Mouse (Mus musculus) kidney, postnatal 10 days (tissue): ENCODE measurements around the gene Tmem42.

ENCODE experiments used
- DNase-seq: peaks from one replicate; pipeline ENCODE4 v3.0.0; 2021; ENCODE audit warnings: mixed read lengths

The Tmem42 gene

GRCm38 (mm10) chr9:123020995-123021631 lies at the start of gene Tmem42:
Tmem42 (plus strand) TSS chr9:123021326.
- DNase-seq, result peak; percentile 91

DNA sequence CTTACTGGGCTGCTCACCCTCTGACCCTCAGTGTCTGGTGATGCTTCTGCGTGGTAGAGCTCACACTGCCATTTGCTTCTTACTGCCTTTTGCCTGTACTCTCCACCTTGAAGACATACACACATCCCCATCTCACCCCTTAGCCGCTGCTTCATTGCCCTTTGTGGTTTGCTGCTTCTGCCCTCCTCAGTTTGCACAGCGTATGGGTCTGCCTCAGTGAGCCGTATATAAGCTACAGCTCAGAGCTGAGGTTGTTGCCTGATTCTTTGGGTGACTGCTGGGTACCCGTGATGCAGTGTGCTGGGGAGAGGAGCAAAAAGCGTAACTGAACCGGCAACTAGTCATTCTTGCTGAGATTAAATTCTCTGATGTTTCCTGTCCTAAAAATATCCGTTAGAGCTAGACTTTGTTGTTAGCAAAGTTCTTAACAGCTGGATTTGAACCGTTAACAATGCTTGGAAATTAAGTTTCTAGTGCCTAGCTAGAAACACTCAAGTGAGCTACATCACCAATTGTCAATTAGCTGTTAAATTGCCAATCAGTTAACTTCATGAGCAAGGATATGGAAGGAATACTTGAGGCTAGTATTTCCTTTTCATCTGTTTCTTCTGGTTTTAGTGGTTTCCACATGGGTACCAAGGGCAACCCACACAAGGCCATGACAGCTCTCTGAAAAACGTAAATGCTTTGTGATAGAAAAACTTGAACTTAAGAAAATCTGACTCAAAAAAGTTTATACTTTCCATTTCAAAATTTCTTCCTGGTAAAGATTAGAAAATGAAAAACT lies 22.5 kb upstream of the Tmem42 start:
- DNase-seq, result no peak

DNA sequence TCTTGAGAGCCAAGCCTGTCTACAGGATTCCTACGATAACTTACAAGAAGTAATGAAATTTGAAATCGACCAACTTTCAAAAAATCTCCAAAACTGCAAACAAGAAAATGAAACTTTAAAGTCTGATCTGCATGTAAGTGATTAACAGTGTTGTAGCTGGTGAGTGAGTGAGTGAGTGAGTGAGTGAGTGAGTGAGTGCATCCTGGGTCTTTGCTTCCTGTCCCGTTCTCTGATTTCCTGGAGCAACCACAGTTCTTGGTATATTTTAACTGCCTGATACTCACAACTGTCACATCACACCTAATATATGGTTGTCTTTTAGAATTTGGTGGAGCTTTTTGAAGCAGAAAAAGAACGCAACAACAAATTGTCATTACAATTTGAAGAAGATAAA lies 21.9 kb upstream of the Tmem42 start:
- no peak for DNase-seq

- DNase-seq, result no peak
These were observed 16.4 kb upstream of the Tmem42 start for GRCm38 (mm10) chr9:123004718-123005117.

GRCm38 (mm10) chr9:123006071-123006470 lies 15.1 kb upstream of the Tmem42 start:
- no peak for DNase-seq

GRCm38 (mm10) chr9:123021636-123022379 lies 682 bp downstream of the Tmem42 start:
- no peak for DNase-seq

- no peak for DNase-seq
These were observed 3.1 kb downstream of the Tmem42 start for GRCm38 (mm10) chr9:123024201-123024600.

DNA sequence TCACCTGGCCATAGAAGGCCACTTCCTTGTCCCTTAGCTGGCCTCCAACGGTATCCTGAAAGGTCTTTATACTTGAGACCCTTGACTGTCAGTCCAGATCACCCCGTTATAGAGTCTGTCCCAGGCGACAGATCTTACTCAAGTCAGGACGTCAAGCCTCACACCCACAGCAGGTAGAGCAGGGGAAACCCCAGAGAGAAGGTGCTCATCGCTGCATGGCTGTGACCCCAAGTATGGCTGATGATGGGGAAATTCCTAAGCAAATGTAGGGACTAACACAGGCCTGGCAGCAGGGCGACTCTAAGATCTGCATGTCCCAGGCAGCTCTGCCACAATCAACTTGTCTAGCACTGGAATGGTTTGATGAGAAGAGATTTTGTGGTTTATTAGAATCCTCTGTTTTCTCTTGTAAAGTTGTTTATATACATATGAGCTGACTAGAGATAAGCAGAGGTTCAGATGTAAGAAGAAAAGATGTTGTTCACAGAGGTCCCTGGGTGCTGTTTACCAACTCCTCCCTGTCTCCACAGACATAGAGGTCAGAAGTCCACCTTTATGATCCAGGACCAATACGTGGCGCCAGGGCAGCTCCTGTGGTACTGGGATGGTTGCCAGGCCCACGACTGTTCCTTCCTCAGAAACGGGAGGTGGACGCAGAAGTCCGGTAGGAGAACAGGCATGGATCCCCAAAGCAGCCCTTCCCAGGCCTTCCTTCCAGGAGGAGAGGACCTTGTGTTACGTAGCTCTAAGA lies 10.5 kb downstream of the Tmem42 start:
- no peak for DNase-seq

- no peak for DNase-seq
These were observed 13.3 kb downstream of the Tmem42 start, which contains the start of gene Tgm4 for GRCm38 (mm10) chr9:123034426-123034825. Tgm4 (plus strand) TSS chr9:123034726.

DNA sequence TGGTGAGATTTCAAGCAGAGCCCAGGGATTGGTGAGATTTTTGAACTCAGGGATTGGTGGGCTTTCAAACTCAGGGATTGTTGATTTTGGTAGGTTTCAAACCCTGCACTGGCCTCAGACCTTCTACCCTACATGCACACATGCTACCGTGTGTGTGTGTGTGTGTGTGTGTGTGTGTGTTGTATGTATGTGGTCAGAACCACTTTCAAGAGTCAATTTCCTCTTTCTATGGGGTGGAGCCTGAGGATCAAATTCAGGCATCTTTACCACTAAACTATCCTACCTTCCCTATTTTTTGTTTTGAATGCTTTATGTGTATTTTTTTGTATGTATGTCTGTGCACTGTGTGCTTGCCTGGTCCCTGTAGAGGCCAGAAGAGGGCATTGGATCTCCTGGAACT lies 26.5 kb downstream of the Tmem42 start:
- no peak for DNase-seq

- no peak for DNase-seq
These were observed 37.7 kb downstream of the Tmem42 start for GRCm38 (mm10) chr9:123058724-123059292.

DNA sequence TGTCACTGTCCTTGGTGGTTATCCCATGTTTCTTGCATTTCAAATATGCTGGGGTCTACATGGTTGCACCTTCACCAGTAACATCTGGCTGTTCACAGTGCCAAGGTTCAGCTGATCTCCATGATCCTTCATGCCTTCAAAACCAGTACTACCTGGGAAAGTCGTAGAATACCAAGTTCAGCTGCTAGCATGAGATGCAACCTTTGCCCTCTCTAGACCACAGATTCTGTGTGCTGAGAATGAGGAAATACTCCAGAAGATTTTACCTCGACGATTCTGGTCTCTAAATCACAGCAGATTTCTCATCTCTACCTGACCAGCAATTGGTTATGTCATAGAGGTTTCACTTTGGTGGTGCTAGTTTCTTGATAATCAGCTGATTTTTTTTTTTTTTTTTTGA lies 39.0 kb downstream of the Tmem42 start:
- no peak for DNase-seq
